Mouse (Mus musculus): Measurements from ENCODE around the gene Rasef. TPM values are rescaled to one million over a fixed set of nuclear protein-coding genes. Genes with fewer than 3 reads are reported as not detected.

Gene Rasef
- polyA plus RNA-seq (2015; fragmentation: Illumina TruSeq; extraction: RNeasy Lipid Tissue Mini Kit (QIAGEN cat#74804); ENCODE audit: low read depth, low replicate concordance) = 0.10 TPM

GRCm38 (mm10) chr4:73790260-73791185, at the start of gene Rasef:
Gene Rasef (minus strand): TSS chr4:73790994.

GRCm38 (mm10) chr4:73683216-73683615, 107.6 kb downstream of the Rasef start, which contains the start of gene Gm428:
Gene Gm428 (plus strand): TSS chr4:73683516.

GRCm38 (mm10) chr4:73668054-73668453, 122.7 kb downstream of the Rasef start, which contains the start of gene Gm11239:
Gene Gm11239 (plus strand): TSS chr4:73668354.

Other genes starting within 250 kb of the Rasef start
- not detected for gene Gm11238, start 183.1 kb downstream of the Rasef start, polyA plus RNA-seq (2015; fragmentation: Illumina TruSeq; extraction: RNeasy Lipid Tissue Mini Kit (QIAGEN cat#74804); ENCODE audit: low read depth, low replicate concordance)
- gene Gm11237, start 168.0 kb downstream of the Rasef start, polyA plus RNA-seq (2015; fragmentation: Illumina TruSeq; extraction: RNeasy Lipid Tissue Mini Kit (QIAGEN cat#74804); ENCODE audit: low read depth, low replicate concordance) = not detected
- not detected for gene Gm11236, start 152.9 kb downstream of the Rasef start, polyA plus RNA-seq (2015; fragmentation: Illumina TruSeq; extraction: RNeasy Lipid Tissue Mini Kit (QIAGEN cat#74804); ENCODE audit: low read depth, low replicate concordance)
- gene Gm11239, start 122.6 kb downstream of the Rasef start, polyA plus RNA-seq (2015; fragmentation: Illumina TruSeq; extraction: RNeasy Lipid Tissue Mini Kit (QIAGEN cat#74804); ENCODE audit: low read depth, low replicate concordance) = not detected
- gene Gm428, start 107.5 kb downstream of the Rasef start, polyA plus RNA-seq (2015; fragmentation: Illumina TruSeq; extraction: RNeasy Lipid Tissue Mini Kit (QIAGEN cat#74804); ENCODE audit: low read depth, low replicate concordance) = not detected
- not detected for gene Gm11758, start 85.3 kb upstream of the Rasef start, polyA plus RNA-seq (2015; fragmentation: Illumina TruSeq; extraction: RNeasy Lipid Tissue Mini Kit (QIAGEN cat#74804); ENCODE audit: low read depth, low replicate concordance)
- not detected for gene Gm11757, start 100.1 kb upstream of the Rasef start, polyA plus RNA-seq (2015; fragmentation: Illumina TruSeq; extraction: RNeasy Lipid Tissue Mini Kit (QIAGEN cat#74804); ENCODE audit: low read depth, low replicate concordance)
- gene Gm13871, start 115.0 kb upstream of the Rasef start, polyA plus RNA-seq (2015; fragmentation: Illumina TruSeq; extraction: RNeasy Lipid Tissue Mini Kit (QIAGEN cat#74804); ENCODE audit: low read depth, low replicate concordance) = not detected
- gene Gm11756, start 129.8 kb upstream of the Rasef start, polyA plus RNA-seq (2015; fragmentation: Illumina TruSeq; extraction: RNeasy Lipid Tissue Mini Kit (QIAGEN cat#74804); ENCODE audit: low read depth, low replicate concordance) = not detected
- not detected for gene 2310002L09Rik, start 159.9 kb upstream of the Rasef start, polyA plus RNA-seq (2015; fragmentation: Illumina TruSeq; extraction: RNeasy Lipid Tissue Mini Kit (QIAGEN cat#74804); ENCODE audit: low read depth, low replicate concordance)
- gene Frmd3, start 222.4 kb upstream of the Rasef start, polyA plus RNA-seq (2015; fragmentation: Illumina TruSeq; extraction: RNeasy Lipid Tissue Mini Kit (QIAGEN cat#74804); ENCODE audit: low read depth, low replicate concordance) = 3.9 TPM